Mouse (Mus musculus): ENCODE results near the gene Fbxo36. TPM values are rescaled to one million over a fixed set of nuclear protein-coding genes. Genes with fewer than 3 reads are reported as not detected.
A peak's percentile ranks its signal among the peaks of the same experiment; 100 is the strongest.

Gene Fbxo36
- polyA plus RNA-seq, 1 experiment from 2014 or later = 10.2 TPM

- no peaks in the 10 kb centered on the region for H3K36me3 ChIP-seq (ENCODE audit: control insufficient read depth, insufficient read depth, low read length)
- no peak overlapping the region for H3K9ac ChIP-seq (ENCODE audit: low read length)
- H3K4me3 ChIP-seq (ENCODE audit: low read depth, low read length) = no peak overlapping the region
- no peak for DNase-seq (ENCODE audit: low spot score)
- peak; percentile 43 for TF ChIP-seq CTCF (IDR thresholded peaks at IDR 0.05; ENCODE audit: low read depth)
- no peak for TF ChIP-seq EP300 (optimal IDR thresholded peaks at IDR 0.05)
- H3K27ac ChIP-seq (replicated peaks) = no peak overlapping the region
- no peaks in the 10 kb centered on the region for H3K27me3 ChIP-seq (ENCODE audit: control insufficient read depth, insufficient read depth, low read length)
- WGBS = 42% methylated on average over 7 of the region's 7 CpGs
- no peaks in the 10 kb centered on the region for H3K9me3 ChIP-seq (ENCODE audit: control insufficient read depth, low read length)
- no peak overlapping the region; the same call in 1 of the 2 replicates for H3K4me2 ChIP-seq (replicated peaks; ENCODE audit: low read depth)
- no peaks in the 10 kb centered on the region for H3K4me1 ChIP-seq (replicated peaks; ENCODE audit: control insufficient read depth, insufficient read depth)
- no peak for ATAC-seq (ENCODE audit: low FRiP score, low TSS enrichment)
These were observed 29.9 kb downstream of the Fbxo36 start for GRCm38 (mm10) chr1:84869498-84869897.

- no peaks in the 10 kb centered on the region for H3K27me3 ChIP-seq (ENCODE audit: control insufficient read depth, insufficient read depth, low read length)
- WGBS = 71% methylated on average over 6 of the region's 6 CpGs
- ATAC-seq (ENCODE audit: low FRiP score, low TSS enrichment) (no peak), DNase-seq (ENCODE audit: low spot score) (no peak)
- no peak overlapping the region for H3K27ac ChIP-seq (replicated peaks)
- H3K4me1 ChIP-seq (replicated peaks; ENCODE audit: control insufficient read depth, insufficient read depth) = no peaks in the 10 kb centered on the region
- no peaks in the 10 kb centered on the region for H3K9me3 ChIP-seq (ENCODE audit: control insufficient read depth, low read length)
- H3K4me3 ChIP-seq (ENCODE audit: low read depth, low read length) = no peak overlapping the region
- H3K9ac ChIP-seq (ENCODE audit: low read length) = no peak overlapping the region
- no peak overlapping the region for H3K4me2 ChIP-seq (replicated peaks; ENCODE audit: low read depth)
- H3K36me3 ChIP-seq (ENCODE audit: control insufficient read depth, insufficient read depth, low read length) = no peaks in the 10 kb centered on the region
- no peak for TF ChIP-seq CTCF (IDR thresholded peaks at IDR 0.05; ENCODE audit: low read depth)
- no peak for TF ChIP-seq EP300 (optimal IDR thresholded peaks at IDR 0.05)
These were observed 31.5 kb downstream of the Fbxo36 start for GRCm38 (mm10) chr1:84871131-84871530.

- TF ChIP-seq CTCF (IDR thresholded peaks at IDR 0.05; ENCODE audit: low read depth) = no peak
- no peak for TF ChIP-seq EP300 (optimal IDR thresholded peaks at IDR 0.05)
- Histone ChIP-seq H3K27ac (replicated peaks) (no peak overlapping the region), H3K9ac (ENCODE audit: low read length) (no peak overlapping the region), H3K4me3 (ENCODE audit: low read depth, low read length) (no peak overlapping the region), H3K36me3 (ENCODE audit: control insufficient read depth, insufficient read depth, low read length) (no peaks in the 10 kb centered on the region), H3K4me2 (replicated peaks; ENCODE audit: low read depth) (no peak overlapping the region), H3K27me3 (ENCODE audit: control insufficient read depth, insufficient read depth, low read length) (no peaks in the 10 kb centered on the region), H3K9me3 (ENCODE audit: control insufficient read depth, low read length) (no peaks in the 10 kb centered on the region), H3K4me1 (replicated peaks; ENCODE audit: control insufficient read depth, insufficient read depth) (no peaks in the 10 kb centered on the region)
- 22% methylated on average over 3 of the region's 3 CpGs for WGBS
- DNase-seq (ENCODE audit: low spot score) (no peak), ATAC-seq (ENCODE audit: low FRiP score, low TSS enrichment) (no peak)
These were observed 32.5 kb downstream of the Fbxo36 start for GRCm38 (mm10) chr1:84872105-84872504.

GRCm38 (mm10) chr1:84872939-84873338 is 33.3 kb downstream of the Fbxo36 start:
- Histone ChIP-seq H3K4me2 (replicated peaks; ENCODE audit: low read depth) (no peak overlapping the region), H3K4me1 (replicated peaks; ENCODE audit: control insufficient read depth, insufficient read depth) (no peaks in the 10 kb centered on the region), H3K36me3 (ENCODE audit: control insufficient read depth, insufficient read depth, low read length) (no peaks in the 10 kb centered on the region), H3K27ac (replicated peaks) (no peak overlapping the region), H3K27me3 (ENCODE audit: control insufficient read depth, insufficient read depth, low read length) (no peaks in the 10 kb centered on the region), H3K4me3 (ENCODE audit: low read depth, low read length) (no peak overlapping the region), H3K9ac (ENCODE audit: low read length) (no peak overlapping the region), H3K9me3 (ENCODE audit: control insufficient read depth, low read length) (no peaks in the 10 kb centered on the region)
- ATAC-seq (ENCODE audit: low FRiP score, low TSS enrichment) (no peak), DNase-seq (ENCODE audit: low spot score) (no peak)
- TF ChIP-seq CTCF (IDR thresholded peaks at IDR 0.05; ENCODE audit: low read depth) (no peak), EP300 (optimal IDR thresholded peaks at IDR 0.05) (no peak)
- 72% methylated on average over 4 of the region's 4 CpGs for WGBS

GRCm38 (mm10) chr1:84877590-84877989 is 37.9 kb downstream of the Fbxo36 start:
- no peaks in the 10 kb centered on the region for H3K27me3 ChIP-seq (ENCODE audit: control insufficient read depth, insufficient read depth, low read length)
- no peak overlapping the region for H3K27ac ChIP-seq (replicated peaks)
- no peaks in the 10 kb centered on the region for H3K36me3 ChIP-seq (ENCODE audit: control insufficient read depth, insufficient read depth, low read length)
- 82% methylated on average over 2 of the region's 2 CpGs for WGBS
- no peak for TF ChIP-seq CTCF (IDR thresholded peaks at IDR 0.05; ENCODE audit: low read depth)
- TF ChIP-seq EP300 (optimal IDR thresholded peaks at IDR 0.05) = no peak
- H3K9me3 ChIP-seq (ENCODE audit: control insufficient read depth, low read length) = no peaks in the 10 kb centered on the region
- ATAC-seq (ENCODE audit: low FRiP score, low TSS enrichment) (no peak), DNase-seq (ENCODE audit: low spot score) (no peak)
- H3K4me3 ChIP-seq (ENCODE audit: low read depth, low read length) = no peak overlapping the region
- no peak overlapping the region for H3K9ac ChIP-seq (ENCODE audit: low read length)
- no peaks in the 10 kb centered on the region for H3K4me1 ChIP-seq (replicated peaks; ENCODE audit: control insufficient read depth, insufficient read depth)
- H3K4me2 ChIP-seq (replicated peaks; ENCODE audit: low read depth) = no peak overlapping the region

GRCm38 (mm10) chr1:84879571-84880120 is 40.0 kb downstream of the Fbxo36 start:
- Histone ChIP-seq H3K27me3 (ENCODE audit: control insufficient read depth, insufficient read depth, low read length) (no peaks in the 10 kb centered on the region), H3K4me1 (replicated peaks; ENCODE audit: control insufficient read depth, insufficient read depth) (no peaks in the 10 kb centered on the region), H3K9me3 (ENCODE audit: control insufficient read depth, low read length) (no peaks in the 10 kb centered on the region), H3K4me3 (ENCODE audit: low read depth, low read length) (no peak overlapping the region), H3K36me3 (ENCODE audit: control insufficient read depth, insufficient read depth, low read length) (no peaks in the 10 kb centered on the region), H3K9ac (ENCODE audit: low read length) (no peak overlapping the region), H3K27ac (replicated peaks) (no peak overlapping the region), H3K4me2 (replicated peaks; ENCODE audit: low read depth) (no peak overlapping the region)
- TF ChIP-seq EP300 (optimal IDR thresholded peaks at IDR 0.05) = no peak
- no peak for TF ChIP-seq CTCF (IDR thresholded peaks at IDR 0.05; ENCODE audit: low read depth)
- 91% methylated on average over 8 of the region's 8 CpGs for WGBS
- no peak for DNase-seq (ENCODE audit: low spot score)
- no peak for ATAC-seq (ENCODE audit: low FRiP score, low TSS enrichment)
